8 mouse cellular contexts compared by ENCODE assay signal in genomic region chrX:135795591-135796304, GRCm38 (mm10). TPM values are rescaled to one million over a fixed set of nuclear protein-coding genes. Genes with fewer than 3 reads are reported as not detected.
DNase-seq lines count a peak whose midpoint lies in the region; ATAC-seq and TF ChIP-seq lines count a peak whose summit lies in the region.
"Not testable (repeated sequence)": the region's sequence is repeated elsewhere in the genome, so short reads cannot be mapped to it uniquely, and the experiment has no call there.

No protein-coding gene starts in this region.

- peaks cover 17% of the 10 kb centered on the region for H3K36me3 ChIP-seq in forebrain, embryonic 12.5 days (replicated peaks)
- H3K36me3 ChIP-seq in midbrain, embryonic 14.5 days (ENCODE audit: control insufficient read depth, insufficient read depth, low read length) = peaks cover 19% of the 10 kb centered on the region
- not testable (repeated sequence) for H3K36me3 ChIP-seq in spleen, adult 2 months (ENCODE audit: control insufficient read depth, insufficient read depth, low read length)

- not testable (repeated sequence) for H3K27me3 ChIP-seq in forebrain, embryonic 12.5 days; midbrain, embryonic 14.5 days (ENCODE audit: control insufficient read depth, insufficient read depth, low read length); spleen, adult 2 months (ENCODE audit: control insufficient read depth, insufficient read depth, low read length)

- not testable (repeated sequence) for H3K9me3 ChIP-seq in forebrain, embryonic 12.5 days; midbrain, embryonic 14.5 days (ENCODE audit: control insufficient read depth, low read length)

- DNase-seq in CD4-positive, CD25-positive, alpha-beta regulatory T cell, adult 2 months (ENCODE audit: low read depth, low spot score) = peak; percentile 59
- DNase-seq in heart, postnatal 10 days = peak; percentile 44 to 46
- peak; percentile 62 for DNase-seq in kidney, postnatal 14 days
- DNase-seq in liver = peak; percentile 55
- DNase-seq in midbrain, embryonic 14.5 days = peak; percentile 84
- DNase-seq in spleen, adult 2 months (ENCODE audit: low read depth in 1 of 2, low spot score in 2 of 2) = peak in 1 of 2 experiments; percentile 13

- TF ChIP-seq POLR2A in spleen, adult 2 months (IDR thresholded peaks at IDR 0.05; ENCODE audit: low read depth, low read length) = not testable (repeated sequence)

- H3K4me3 ChIP-seq in forebrain, embryonic 12.5 days (replicated peaks) = peak overlapping the region; percentile 57
- peak overlapping the region; percentile 58 for H3K4me3 ChIP-seq in midbrain, embryonic 14.5 days (replicated peaks; ENCODE audit: low read depth, low read length)
- peak overlapping the region; percentile 52 for H3K4me3 ChIP-seq in spleen, adult 2 months (ENCODE audit: extremely low read depth, insufficient read depth, insufficient read length)

- 20% methylated on average over 26 of the region's 27 CpGs for WGBS in forebrain, embryonic 12.5 days
- 28% methylated on average over 25 of the region's 27 CpGs for WGBS in midbrain, embryonic 14.5 days
- WGBS in spleen, adult 2 months = 22% methylated on average over 27 of the region's 27 CpGs

- intact Hi-C loops in heart, postnatal 10 days (cut with DNase I) = not testable (repeated sequence)

- not testable (repeated sequence) for H3K4me1 ChIP-seq in forebrain, embryonic 12.5 days; midbrain, embryonic 14.5 days (ENCODE audit: control insufficient read depth, insufficient read depth, low read length); spleen, adult 2 months (ENCODE audit: control insufficient read depth, insufficient read depth, insufficient read length)

- peak; percentile 59 for ATAC-seq in cerebellum, adult (ENCODE audit: insufficient number of reproducible peaks, low FRiP score, low TSS enrichment)
- ATAC-seq in forebrain, embryonic 12.5 days (ENCODE audit: low FRiP score) = peak; percentile 90
- peak; percentile 93 for ATAC-seq in midbrain, embryonic 14.5 days (ENCODE audit: low FRiP score, low TSS enrichment)

- H3K27ac ChIP-seq in forebrain, embryonic 12.5 days = peak overlapping the region; percentile 65; the same call in 1 of the 2 replicates
- peak overlapping the region; percentile 80 for H3K27ac ChIP-seq in midbrain, embryonic 14.5 days (replicated peaks; ENCODE audit: low read depth, low read length)
- H3K27ac ChIP-seq in spleen, adult 2 months (ENCODE audit: insufficient read depth, low read length) = not testable (repeated sequence)

- H3K4me2 ChIP-seq in forebrain, embryonic 12.5 days = peak overlapping the region; percentile 65
- peak overlapping the region; percentile 55 for H3K4me2 ChIP-seq in midbrain, embryonic 14.5 days (ENCODE audit: low read length)

- H3K9ac ChIP-seq in forebrain, embryonic 12.5 days = peak overlapping the region; percentile 69
- peak overlapping the region; percentile 68; the same call in 1 of the 2 replicates for H3K9ac ChIP-seq in midbrain, embryonic 14.5 days (replicated peaks; ENCODE audit: low read length)

- not testable (repeated sequence) for TF ChIP-seq CTCF in spleen, adult 2 months (IDR thresholded peaks at IDR 0.05; ENCODE audit: extremely low read depth, insufficient read depth, insufficient read length, insufficient replicate concordance)

RNA-seq across cellular contexts. Expression of gene Bhlhb9, which starts 1.6 kb away (rescaled TPM):
- 90.2 and 92.3 TPM in 2 replicates for polyA plus RNA-seq in forebrain, embryonic 12.5 days (2016; fragmentation: Nextera tagmentation; extraction: Ambion mirVana)
- 10 to 100 TPM; 29.7 to 47.2 TPM for total RNA-seq in heart, postnatal 10 days (2021)
- 101 and 124 TPM in 2 replicates for polyA plus RNA-seq in midbrain, embryonic 14.5 days (2014; fragmentation: Nextera tagmentation; extraction: Ambion mirVana)
- polyA plus RNA-seq in spleen, adult 2 months (2012; rRNA removed) = 1.4 TPM in 2 replicates

RNA-seq across cellular contexts. Expression of gene Gprasp2, which starts 43.1 kb away (rescaled TPM):
- 79.9 and 84.6 TPM in 2 replicates for polyA plus RNA-seq in forebrain, embryonic 12.5 days (2016; fragmentation: Nextera tagmentation; extraction: Ambion mirVana)
- 1 to 10 TPM; 3.7 to 7.3 TPM for total RNA-seq in heart, postnatal 10 days (2021)
- 134 and 181 TPM in 2 replicates for polyA plus RNA-seq in midbrain, embryonic 14.5 days (2014; fragmentation: Nextera tagmentation; extraction: Ambion mirVana)
- 1.8 TPM in 2 replicates for polyA plus RNA-seq in spleen, adult 2 months (2012; rRNA removed)

RNA-seq across cellular contexts. Expression of gene Armcx5, which starts 53.2 kb away (rescaled TPM):
- 11.8 and 12.9 TPM in 2 replicates for polyA plus RNA-seq in forebrain, embryonic 12.5 days (2016; fragmentation: Nextera tagmentation; extraction: Ambion mirVana)
- 10 to 100 TPM in 1 of 2 experiments, 1 to 10 TPM in 1; 8.4 to 10.7 TPM for total RNA-seq in heart, postnatal 10 days (2021)
- 8.3 and 10.8 TPM in 2 replicates for polyA plus RNA-seq in midbrain, embryonic 14.5 days (2014; fragmentation: Nextera tagmentation; extraction: Ambion mirVana)
- 0.89 and 0.96 TPM in 2 replicates for polyA plus RNA-seq in spleen, adult 2 months (2012; rRNA removed)

RNA-seq across cellular contexts. Expression of gene Gprasp1, which starts 53.2 kb away (rescaled TPM):
- polyA plus RNA-seq in forebrain, embryonic 12.5 days (2016; fragmentation: Nextera tagmentation; extraction: Ambion mirVana) = 109 and 115 TPM in 2 replicates
- 10 to 100 TPM; 25.5 to 26.2 TPM for total RNA-seq in heart, postnatal 10 days (2021)
- 129 and 235 TPM in 2 replicates for polyA plus RNA-seq in midbrain, embryonic 14.5 days (2014; fragmentation: Nextera tagmentation; extraction: Ambion mirVana)
- 8.5 and 10.0 TPM in 2 replicates for polyA plus RNA-seq in spleen, adult 2 months (2012; rRNA removed)

Comparison
In these comparisons a context has a peak if more than half of its experiments do, and no peak if none do; other contexts are left out.
1. RNA of gene Bhlhb9, which starts 1.6 kb away (polyA plus RNA-seq): 101 to 124 TPM in midbrain, embryonic 14.5 days and 90.2 to 92.3 TPM in forebrain, embryonic 12.5 days; 1.4 TPM in spleen, adult 2 months; every median in the first group is over 10 times any median in the second.
2. RNA of gene Gprasp2, which starts 43.1 kb away (polyA plus RNA-seq): 134 to 181 TPM in midbrain, embryonic 14.5 days and 79.9 to 84.6 TPM in forebrain, embryonic 12.5 days; 1.8 TPM in spleen, adult 2 months; every median in the first group is over 10 times any median in the second.
3. Peak in every context shown above with its lines, with median percentiles within 50 percentile points of each other: ATAC-seq and H3K4me3 ChIP-seq.